Mouse (Mus musculus) intestine, embryonic 15.5 days (tissue): ENCODE data around the gene Cyb5d1. TPM values are rescaled to one million over a fixed set of nuclear protein-coding genes. Genes with fewer than 3 reads are reported as not detected.
A peak's percentile ranks its signal among the peaks of the same experiment; 100 is the strongest.

Source experiments
- ATAC-seq: fragments of 200-750 bp; cut with Nextera tagmentation; 2 replicates; pipeline ENCODE4 v1.8.0; 2017; ENCODE audit warnings: moderate TSS enrichment, moderate library complexity
- H3K27ac ChIP-seq: fragments of 300-500 bp; sonication (generic); 2 replicates; pipeline ENCODE4 v1.5.1; 2015; ENCODE audit warnings: mild to moderate bottlenecking, inconsistent platforms
- H3K27me3 ChIP-seq: fragments of 300-500 bp; sonication (generic); replicated peaks from 2 replicates; pipeline ENCODE4 v1.6.1; 2015; ENCODE audit warnings: inconsistent platforms
- H3K36me3 ChIP-seq: fragments of 300-500 bp; sonication (generic); 2 replicates; pipeline ENCODE4 v1.6.1; 2015; ENCODE audit warnings: inconsistent platforms
- H3K4me1 ChIP-seq: fragments of 300-500 bp; sonication (generic); replicated peaks from 2 replicates; pipeline ENCODE4 v1.6.1; 2015; ENCODE audit warnings: inconsistent platforms
- H3K4me2 ChIP-seq: fragments of 300-500 bp; sonication (generic); replicated peaks from 2 replicates; pipeline ENCODE4 v1.6.1; 2015; ENCODE audit warnings: mild to moderate bottlenecking, inconsistent platforms
- H3K4me3 ChIP-seq: fragments of 300-500 bp; sonication (generic); replicated peaks from 2 replicates; pipeline ENCODE4 v1.5.1; 2015; ENCODE audit warnings: inconsistent platforms
- H3K9ac ChIP-seq: fragments of 300-500 bp; sonication (generic); 2 replicates; pipeline ENCODE4 v1.6.1; 2015; ENCODE audit warnings: inconsistent platforms
- H3K9me3 ChIP-seq: fragments of 300-500 bp; sonication (generic); 2 replicates; pipeline ENCODE4 v1.6.1; 2016; ENCODE audit warnings: inconsistent platforms
- WGBS: fragments of 180-500 bp; shearing (Covaris S2); methylation state at CpG from one replicate; pipeline ENCODE4 v1.1.7; 2015; 5-methylcytosine and 5-hydroxymethylcytosine counted together
- polyA plus RNA-seq: library from polyadenylated mRNA; unstranded; fragments of >200 nt; fragmentation: Nextera tagmentation; extraction: Ambion mirVana; gene quantifications from 2 replicates; pipeline ENCODE4 v1.2.1, GENCODE M21; 2015

Gene Cyb5d1
- polyA plus RNA-seq, 1 experiment from 2014 or later, result 22.7 TPM

GRCm38 (mm10) chr11:69382478-69383105 is 12.8 kb downstream of the Cyb5d1 start:
- Histone ChIP-seq H3K36me3 (no peaks in the 10 kb centered on the region), H3K4me3 (no peak overlapping the region), H3K9me3 (no peaks in the 10 kb centered on the region), H3K9ac (no peak overlapping the region), H3K4me1 (0 out of 2 replicates have a peak, but pooled peaks cover 2% of the 10 kb centered on the region), H3K27ac (no peak overlapping the region), H3K4me2 (no peak overlapping the region), H3K27me3 (no peaks in the 10 kb centered on the region)
- ATAC-seq, result no peak
- 60% methylated on average over 10 of the region's 10 CpGs for WGBS

- 0 out of 2 replicates have a peak, but pooled peaks cover 4% of the 10 kb centered on the region for H3K4me1 ChIP-seq
- H3K9ac ChIP-seq, result no peak overlapping the region
- H3K27me3 ChIP-seq, result no peaks in the 10 kb centered on the region
- no peak overlapping the region for H3K4me3 ChIP-seq
- H3K36me3 ChIP-seq, result no peaks in the 10 kb centered on the region
- no peak overlapping the region for H3K27ac ChIP-seq
- no peak for ATAC-seq
- no peaks in the 10 kb centered on the region for H3K9me3 ChIP-seq
- H3K4me2 ChIP-seq, result no peak overlapping the region
- 84% methylated on average over 6 of the region's 6 CpGs for WGBS
Observed at GRCm38 (mm10) chr11:69381356-69381755, 14.1 kb downstream of the Cyb5d1 start.

DNA sequence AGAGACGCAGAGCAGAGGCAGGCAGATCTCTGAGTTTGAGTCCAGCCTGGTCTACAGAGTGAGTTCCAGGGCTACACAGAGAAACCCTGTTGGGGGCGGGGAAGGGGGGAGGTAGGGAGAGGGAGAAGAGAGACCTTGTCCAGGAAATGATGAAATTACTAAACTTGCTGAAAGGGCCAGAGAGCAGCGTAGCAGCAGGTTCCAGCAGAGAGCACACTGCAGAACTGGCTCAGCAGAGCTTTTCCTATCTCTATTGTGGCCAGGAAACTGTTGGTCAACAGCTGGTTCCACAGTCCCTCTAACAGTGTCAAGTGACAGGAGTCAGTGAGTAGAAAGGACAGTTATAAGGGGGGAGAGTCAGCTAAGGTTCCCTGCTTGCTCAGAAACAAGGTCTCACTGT is 15.8 kb downstream of the Cyb5d1 start:
- no peak overlapping the region for H3K4me2 ChIP-seq

GRCm38 (mm10) chr11:69377766-69378165 is 17.7 kb downstream of the Cyb5d1 start:
- H3K9ac ChIP-seq, result no peak overlapping the region
- H3K27ac ChIP-seq, result no peak overlapping the region
- ATAC-seq, result peak; percentile 89
- H3K9me3 ChIP-seq, result no peaks in the 10 kb centered on the region
- H3K27me3 ChIP-seq, result no peaks in the 10 kb centered on the region
- H3K4me3 ChIP-seq, result no peak overlapping the region
- WGBS, result 63% methylated on average over 3 of the region's 3 CpGs
- H3K4me2 ChIP-seq, result no peak overlapping the region
- 0 out of 2 replicates have a peak, but pooled peaks cover 8% of the 10 kb centered on the region for H3K4me1 ChIP-seq
- H3K36me3 ChIP-seq, result no peaks in the 10 kb centered on the region

More for the DNA sequence above, 15.8 kb downstream of the Cyb5d1 start:
- H3K36me3 ChIP-seq, result no peaks in the 10 kb centered on the region
- H3K27ac ChIP-seq, result no peak overlapping the region
- no peak overlapping the region for H3K9ac ChIP-seq
- ATAC-seq, result no peak
- 77% methylated on average over 3 of the region's 3 CpGs for WGBS
- no peaks in the 10 kb centered on the region for H3K9me3 ChIP-seq
- 0 out of 2 replicates have a peak, but pooled peaks cover 4% of the 10 kb centered on the region for H3K4me1 ChIP-seq
- H3K4me3 ChIP-seq, result no peak overlapping the region
- H3K27me3 ChIP-seq, result no peaks in the 10 kb centered on the region

DNA sequence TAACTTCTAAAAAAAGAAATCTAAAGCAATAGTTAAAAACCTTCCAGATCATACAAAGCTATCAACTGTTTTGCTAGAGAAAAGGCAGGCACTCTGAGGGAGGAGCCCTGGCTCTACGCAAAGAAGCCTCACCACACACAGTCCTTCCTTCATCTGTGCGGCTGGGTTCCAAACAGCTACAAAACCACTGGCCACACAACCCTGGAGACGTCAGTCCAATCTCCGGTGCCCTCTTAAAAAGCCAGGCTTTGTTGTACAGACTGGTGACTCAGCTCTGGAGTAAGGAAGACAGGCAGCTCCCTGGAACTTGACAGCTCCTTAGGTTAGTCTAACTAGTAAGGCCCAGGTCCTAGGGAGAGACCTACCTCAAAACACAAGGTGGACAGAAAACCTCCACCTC is 19.8 kb downstream of the Cyb5d1 start:
- Histone ChIP-seq H3K4me3 (no peak overlapping the region), H3K4me2 (no peak overlapping the region), H3K9me3 (no peaks in the 10 kb centered on the region), H3K4me1 (peaks cover 28% of the 10 kb centered on the region), H3K36me3 (no peaks in the 10 kb centered on the region), H3K9ac (no peak overlapping the region), H3K27ac (no peak overlapping the region), H3K27me3 (no peaks in the 10 kb centered on the region)
- 91% methylated on average over 4 of the region's 4 CpGs for WGBS
- no peak for ATAC-seq

DNA sequence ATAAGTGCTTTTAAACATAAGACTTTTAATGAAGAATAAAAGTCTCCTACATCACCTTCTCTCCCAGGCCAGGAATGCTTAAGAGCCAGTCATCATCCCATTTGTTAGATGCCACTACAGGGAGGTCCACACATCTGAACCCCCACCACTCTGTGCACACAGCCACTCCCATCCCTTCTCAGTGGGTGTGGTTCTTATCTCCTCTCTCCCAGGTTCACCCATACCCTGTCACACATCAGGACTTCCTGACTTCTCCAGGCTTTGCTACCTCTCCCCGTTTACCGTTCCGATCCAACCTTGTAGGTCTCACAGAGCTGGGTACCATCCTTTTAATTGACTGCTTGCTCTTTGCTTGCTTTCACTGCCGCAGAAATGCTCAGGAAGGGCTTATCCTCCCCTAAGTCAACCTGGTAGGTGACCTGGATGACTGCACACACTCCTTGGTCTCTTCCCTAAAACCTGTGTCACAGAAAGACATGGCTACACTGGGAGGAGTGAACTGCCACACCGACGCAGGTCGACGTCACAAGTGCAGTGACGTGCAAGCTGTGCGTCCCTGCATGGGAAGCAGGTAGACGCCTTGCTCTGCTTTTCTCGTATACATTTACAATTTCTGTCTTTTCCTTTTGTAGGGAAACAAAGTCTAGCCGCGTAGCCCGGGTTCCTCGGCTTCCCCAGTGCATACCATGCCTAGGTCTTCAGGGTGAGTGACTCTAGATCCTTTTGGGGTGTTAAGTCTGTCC is 22.0 kb downstream of the Cyb5d1 start:
- H3K4me1 ChIP-seq, result peaks cover 30% of the 10 kb centered on the region
- ATAC-seq, result no peak
- H3K4me2 ChIP-seq, result no peak overlapping the region
- H3K9ac ChIP-seq, result no peak overlapping the region
- H3K27ac ChIP-seq, result no peak overlapping the region
- no peak overlapping the region for H3K4me3 ChIP-seq
- no peaks in the 10 kb centered on the region for H3K27me3 ChIP-seq
- WGBS, result 89% methylated on average over 16 of the region's 16 CpGs
- H3K9me3 ChIP-seq, result no peaks in the 10 kb centered on the region
- H3K36me3 ChIP-seq, result no peaks in the 10 kb centered on the region

DNA sequence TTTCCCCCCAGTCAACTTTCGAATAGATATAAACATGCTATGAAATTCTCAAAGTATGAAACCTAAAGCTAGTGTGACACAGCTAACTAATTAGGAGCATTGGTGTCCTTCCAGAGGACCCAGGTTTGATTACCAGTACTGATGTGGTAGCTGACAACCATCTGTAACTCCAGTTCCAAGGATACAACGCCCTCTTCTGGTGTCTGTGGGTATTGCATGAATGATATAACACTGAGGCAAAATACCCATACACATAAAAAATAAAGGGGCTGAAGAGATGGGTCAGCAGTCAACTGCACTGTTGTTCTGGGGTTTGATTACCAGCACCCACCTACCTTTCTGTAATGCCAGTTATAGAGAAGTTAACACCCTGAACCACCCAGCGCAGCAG is 22.7 kb downstream of the Cyb5d1 start:
- Histone ChIP-seq H3K27ac (peak overlapping the region; percentile 52; the same call in 1 of the 2 replicates), H3K9ac (no peak overlapping the region), H3K4me2 (no peak overlapping the region), H3K27me3 (no peaks in the 10 kb centered on the region), H3K4me1 (peaks cover 34% of the 10 kb centered on the region), H3K4me3 (no peak overlapping the region), H3K9me3 (no peaks in the 10 kb centered on the region), H3K36me3 (no peaks in the 10 kb centered on the region)
- 58% methylated on average over 3 of the region's 3 CpGs for WGBS
- ATAC-seq, result no peak

DNA sequence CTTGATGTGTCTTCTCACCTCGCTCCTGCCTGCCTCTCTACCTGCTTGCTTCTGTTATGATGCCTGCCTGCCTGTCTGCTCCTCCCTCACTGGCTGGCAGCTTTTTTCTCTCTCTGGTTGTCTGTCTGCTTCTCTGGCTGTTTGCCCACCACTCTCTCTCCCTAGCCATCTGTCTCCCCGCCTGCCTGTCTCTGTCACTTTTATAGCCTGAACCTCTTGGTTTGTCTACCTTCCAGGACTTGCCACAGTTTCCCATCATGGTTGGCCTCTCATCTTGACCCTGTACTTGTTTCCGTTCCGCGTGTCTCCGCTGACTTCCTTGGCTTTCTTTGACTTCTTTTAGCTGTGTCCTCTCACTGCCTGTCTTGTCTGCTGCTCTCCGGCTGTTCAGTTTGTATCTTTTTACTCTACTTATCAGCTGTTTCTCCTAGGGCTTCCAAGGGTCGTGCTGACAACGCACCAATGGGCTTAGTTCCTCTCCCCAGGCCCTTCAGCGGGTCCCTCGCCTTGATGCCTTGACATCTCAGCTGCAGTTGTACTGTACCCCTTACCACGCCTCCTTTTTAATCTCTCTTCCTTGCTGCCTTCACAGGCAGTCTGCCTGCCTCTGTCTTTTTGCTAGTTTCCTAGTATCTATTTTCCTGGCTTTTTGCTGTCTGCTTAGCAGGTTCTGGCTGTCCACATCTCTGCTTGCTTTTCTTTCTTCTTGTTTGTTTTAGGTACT is 23.2 kb downstream of the Cyb5d1 start:
- H3K9ac ChIP-seq, result no peak overlapping the region

GRCm38 (mm10) chr11:69371601-69372000 is 23.8 kb downstream of the Cyb5d1 start:
- H3K27me3 ChIP-seq, result no peaks in the 10 kb centered on the region
- H3K9me3 ChIP-seq, result no peaks in the 10 kb centered on the region
- peak overlapping the region; percentile 52 for H3K27ac ChIP-seq
- H3K9ac ChIP-seq, result no peak overlapping the region
- WGBS, result 52% methylated on average over 12 of the region's 12 CpGs
- ATAC-seq, result no peak
- H3K4me1 ChIP-seq, result peaks cover 31% of the 10 kb centered on the region
- H3K4me2 ChIP-seq, result peak overlapping the region; percentile 17; the same call in 1 of the 2 replicates
- H3K4me3 ChIP-seq, result no peak overlapping the region
- H3K36me3 ChIP-seq, result no peaks in the 10 kb centered on the region

More for the DNA sequence above, 23.2 kb downstream of the Cyb5d1 start:
- no peak for ATAC-seq
- no peaks in the 10 kb centered on the region for H3K36me3 ChIP-seq
- 34% methylated on average over 12 of the region's 12 CpGs for WGBS
- H3K4me2 ChIP-seq, result 0 out of 2 replicates have a peak overlapping the region, but pooled peaks have one; percentile 17
- H3K27ac ChIP-seq, result peak overlapping the region; percentile 52
- no peaks in the 10 kb centered on the region for H3K27me3 ChIP-seq
- no peaks in the 10 kb centered on the region for H3K9me3 ChIP-seq
- H3K4me1 ChIP-seq, result peaks cover 31% of the 10 kb centered on the region
- H3K4me3 ChIP-seq, result no peak overlapping the region

DNA sequence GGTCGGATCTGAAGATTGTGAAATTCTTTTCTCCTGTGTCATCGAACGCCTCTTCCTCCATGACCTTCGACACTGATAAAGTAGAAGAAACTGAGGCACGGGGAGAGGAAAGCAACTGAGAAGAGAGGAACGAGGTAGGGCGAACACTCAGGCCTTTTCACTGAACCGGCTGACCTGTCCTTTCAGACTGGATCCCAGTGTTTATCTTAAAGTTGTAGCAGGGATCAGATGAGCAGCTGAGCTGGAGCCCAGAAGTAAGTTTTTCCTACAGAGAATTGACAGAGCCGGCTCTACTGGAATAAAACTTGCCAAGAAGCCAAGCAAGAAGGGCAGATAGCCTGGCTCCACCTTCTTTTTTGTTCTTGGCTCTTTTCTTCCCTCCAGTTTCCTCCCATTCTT is 24.6 kb downstream of the Cyb5d1 start:
- H3K4me3 ChIP-seq, result no peak overlapping the region
- no peaks in the 10 kb centered on the region for H3K27me3 ChIP-seq
- 21% methylated on average over 9 of the region's 9 CpGs for WGBS
- no peaks in the 10 kb centered on the region for H3K36me3 ChIP-seq
- H3K9me3 ChIP-seq, result no peaks in the 10 kb centered on the region
- H3K4me2 ChIP-seq, result peak overlapping the region; percentile 17
- peaks cover 35% of the 10 kb centered on the region for H3K4me1 ChIP-seq
- H3K9ac ChIP-seq, result no peak overlapping the region
- ATAC-seq, result no peak
- peak overlapping the region; percentile 54 for H3K27ac ChIP-seq

DNA sequence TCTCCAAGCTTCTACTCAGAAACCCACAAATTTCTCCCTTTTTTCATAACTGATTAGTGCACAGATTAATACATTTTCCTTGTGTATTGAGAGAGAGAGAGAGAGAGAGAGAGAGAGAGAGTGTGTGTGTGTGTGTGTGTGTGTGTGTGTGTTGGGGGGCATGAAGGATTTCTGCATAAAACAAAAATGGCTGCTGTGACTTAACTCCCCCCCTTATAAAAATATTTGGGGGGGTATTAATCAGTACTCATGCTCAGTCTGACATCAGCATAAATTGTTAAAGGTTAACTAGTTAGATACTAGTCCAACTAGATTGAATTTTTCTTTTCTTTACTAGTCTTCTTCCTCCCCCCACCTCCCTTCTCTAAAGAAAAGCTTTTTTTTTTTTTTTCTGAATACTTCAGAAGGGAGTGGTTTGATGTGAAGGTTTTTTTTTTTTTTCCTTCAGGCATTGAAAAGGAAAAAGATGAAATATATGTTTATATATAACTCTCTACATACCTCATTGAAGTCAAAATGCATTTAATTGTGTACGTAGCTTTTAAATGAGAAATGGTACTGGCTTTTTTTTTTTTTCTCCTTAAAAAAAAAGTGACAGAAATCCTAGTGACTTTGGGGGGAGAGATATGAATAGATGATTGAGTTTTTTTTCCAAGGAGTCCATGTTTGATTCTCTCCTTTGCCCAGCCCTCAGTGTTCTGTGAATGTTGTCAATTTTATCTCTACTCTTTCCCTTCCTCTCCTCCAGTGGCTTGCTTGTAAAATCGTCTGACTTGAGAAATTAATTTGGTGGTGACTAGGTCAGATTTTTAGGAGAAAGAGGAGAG is 25.2 kb downstream of the Cyb5d1 start:
- WGBS, result 20% methylated on average over 2 of the region's 2 CpGs
- ATAC-seq, result no peak
- Histone ChIP-seq H3K9me3 (no peaks in the 10 kb centered on the region), H3K27me3 (no peaks in the 10 kb centered on the region), H3K9ac (peak overlapping the region; percentile 100; the same call in 1 of the 2 replicates), H3K36me3 (no peaks in the 10 kb centered on the region), H3K4me3 (peak overlapping the region; percentile 87), H3K27ac (peak overlapping the region; percentile 99; the same call in 1 of the 2 replicates), H3K4me1 (peaks cover 41% of the 10 kb centered on the region), H3K4me2 (peak overlapping the region; percentile 91)
